Mouse (Mus musculus) forelimb bud, embryonic 11.5 days (tissue): ENCODE results near the gene Plekha4.
"Not testable (repeated sequence)": the region's sequence is repeated elsewhere in the genome, so short reads cannot be mapped to it uniquely, and the experiment has no call there.

Experiments used
- DNase-seq: peaks from one replicate; pipeline ENCODE4 v3.0.0-alpha.2; 2012; ENCODE audit warnings: low read depth, low spot score

Gene Plekha4

GRCm38 (mm10) chr7:45525809-45526473 is at the start of gene Plekha4, which contains the start of gene Ppp1r15a:
Plekha4 (plus strand) TSS chr7:45526330.
Ppp1r15a (minus strand) TSS chr7:45526268.
- peak; percentile 97 for DNase-seq

DNA sequence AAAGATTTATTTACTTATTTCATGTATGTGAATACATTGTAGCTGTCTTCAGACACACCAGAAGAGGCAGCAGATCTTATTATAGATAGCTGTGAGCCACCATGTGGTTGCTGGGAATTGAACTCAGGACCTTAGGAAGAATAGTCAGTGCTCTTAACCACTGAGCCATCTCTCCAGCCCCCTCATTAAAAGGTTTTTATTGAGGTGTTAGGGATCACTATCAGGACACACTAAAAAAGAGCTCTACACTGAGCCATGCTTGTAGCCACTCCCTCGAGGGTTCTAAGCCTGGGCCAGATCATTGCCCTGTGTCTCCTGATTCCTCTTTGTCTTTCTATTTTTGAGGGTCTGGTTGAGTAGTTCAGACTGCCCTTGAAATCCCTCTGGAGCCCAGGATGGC is 49.7 kb upstream of the Plekha4 start:
- DNase-seq: no peak

DNA sequence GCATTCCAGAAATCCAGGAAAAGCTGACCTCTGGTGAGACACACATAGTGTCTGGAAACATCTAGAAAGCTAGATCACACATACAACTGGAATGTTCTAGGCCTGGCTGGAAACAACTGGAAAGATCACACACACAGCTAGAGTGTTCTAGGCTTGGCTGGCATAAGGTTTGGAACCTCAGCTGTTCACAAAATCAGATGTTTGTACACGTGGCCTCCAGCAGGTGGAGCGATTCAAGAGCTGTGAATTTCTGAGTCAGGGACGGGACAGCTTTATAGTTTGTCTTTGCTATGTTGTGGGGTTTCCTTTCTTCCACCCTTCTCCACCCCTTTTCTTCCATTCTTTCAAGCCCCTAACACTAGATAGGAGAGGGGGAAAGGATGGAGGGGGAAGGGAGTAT is 49.1 kb upstream of the Plekha4 start:
- DNase-seq: peak; percentile 56

GRCm38 (mm10) chr7:45478774-45479173 is 47.4 kb upstream of the Plekha4 start:
- no peak for DNase-seq

DNA sequence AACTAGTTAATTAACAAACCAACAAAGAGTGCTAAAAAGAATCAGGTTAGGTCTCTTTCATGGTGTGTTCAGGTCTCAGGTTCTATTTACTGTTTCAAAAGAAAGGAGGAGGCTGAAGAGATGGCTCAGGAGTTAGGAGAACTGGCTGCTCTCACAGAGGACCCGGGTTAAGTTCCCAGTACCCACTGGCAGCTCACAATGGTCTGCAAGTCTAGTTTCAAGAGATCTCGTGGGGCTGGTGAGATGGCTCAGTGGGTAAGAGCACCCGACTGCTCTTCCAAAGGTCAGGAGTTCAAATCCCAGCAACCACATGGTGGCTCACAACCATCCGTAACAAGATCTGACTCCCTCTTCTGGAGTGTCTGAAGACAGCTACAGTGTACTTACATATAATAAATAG is 45.8 kb upstream of the Plekha4 start:
- not testable (repeated sequence) for DNase-seq

GRCm38 (mm10) chr7:45481374-45481927 is 44.7 kb upstream of the Plekha4 start, which contains the start of gene Tulp2:
Tulp2 (plus strand) TSS chr7:45481877.
- DNase-seq: no peak

DNA sequence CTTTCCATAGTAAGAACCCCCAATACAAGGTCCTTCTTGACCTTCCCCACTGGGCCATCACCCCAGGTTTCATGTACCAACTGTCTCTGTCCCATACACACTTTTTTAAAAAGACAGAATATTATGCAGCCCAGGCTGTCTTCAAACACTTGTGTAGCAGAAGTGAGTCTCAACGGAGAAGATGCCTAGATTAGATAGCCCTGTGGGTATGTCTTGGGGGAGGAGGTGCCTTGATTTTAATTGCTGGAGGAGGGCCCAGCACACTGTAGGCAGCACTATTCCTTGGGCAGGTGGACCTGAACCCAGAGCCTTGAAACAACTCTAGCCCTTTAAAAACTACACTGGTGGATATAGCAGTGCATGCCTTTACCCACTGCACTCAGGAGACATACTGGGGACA is 44.0 kb upstream of the Plekha4 start:
- DNase-seq: no peak

- DNase-seq: not testable (repeated sequence)
These were observed 41.1 kb upstream of the Plekha4 start for GRCm38 (mm10) chr7:45484985-45485384.

DNA sequence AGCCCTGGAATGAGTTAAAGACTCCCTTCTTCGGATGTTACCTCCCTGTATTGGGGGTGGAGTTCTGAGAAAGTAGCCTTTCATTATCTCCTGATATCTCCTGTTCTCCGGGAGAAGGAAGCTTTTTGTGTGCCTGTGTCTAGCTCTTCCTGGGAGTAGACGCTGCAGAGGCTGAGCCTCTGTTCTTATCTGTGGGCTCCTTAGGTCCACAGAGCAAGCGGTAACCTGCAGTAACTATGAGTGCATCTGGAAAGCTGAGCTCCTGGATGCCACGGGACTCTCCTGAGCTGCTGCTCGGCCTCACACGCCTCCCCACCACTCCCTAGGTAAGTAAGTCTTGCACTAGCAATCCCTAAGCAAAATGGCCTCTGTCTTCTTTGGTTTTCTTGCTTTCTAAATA is 40.0 kb upstream of the Plekha4 start:
- no peak for DNase-seq

GRCm38 (mm10) chr7:45486761-45487415 is 39.2 kb upstream of the Plekha4 start, which contains the start of gene Gm45808:
Gm45808 (minus strand) TSS chr7:45486811.
- DNase-seq: no peak

DNA sequence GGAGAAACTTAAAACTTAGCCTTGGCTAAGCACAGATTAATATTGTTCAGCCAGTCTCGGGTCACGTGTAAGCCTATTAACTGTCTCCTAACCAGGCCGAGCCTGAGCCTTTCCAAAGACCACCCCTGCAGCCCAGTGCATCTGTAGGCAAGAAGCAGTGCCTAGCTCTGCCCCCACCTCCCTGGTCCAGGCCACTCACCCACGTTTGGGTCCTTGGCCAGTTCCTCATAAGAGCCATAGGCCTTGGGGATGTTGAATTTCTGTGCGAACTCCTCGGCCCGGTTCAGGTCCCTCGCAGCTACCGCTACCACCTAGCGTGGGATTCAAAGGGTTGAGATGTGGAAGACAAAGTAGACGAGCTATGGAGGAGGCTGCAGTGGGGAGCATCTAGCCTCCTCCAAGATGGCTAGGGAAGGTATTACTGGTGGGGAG is 38.3 kb upstream of the Plekha4 start:
- DNase-seq: no peak

DNA sequence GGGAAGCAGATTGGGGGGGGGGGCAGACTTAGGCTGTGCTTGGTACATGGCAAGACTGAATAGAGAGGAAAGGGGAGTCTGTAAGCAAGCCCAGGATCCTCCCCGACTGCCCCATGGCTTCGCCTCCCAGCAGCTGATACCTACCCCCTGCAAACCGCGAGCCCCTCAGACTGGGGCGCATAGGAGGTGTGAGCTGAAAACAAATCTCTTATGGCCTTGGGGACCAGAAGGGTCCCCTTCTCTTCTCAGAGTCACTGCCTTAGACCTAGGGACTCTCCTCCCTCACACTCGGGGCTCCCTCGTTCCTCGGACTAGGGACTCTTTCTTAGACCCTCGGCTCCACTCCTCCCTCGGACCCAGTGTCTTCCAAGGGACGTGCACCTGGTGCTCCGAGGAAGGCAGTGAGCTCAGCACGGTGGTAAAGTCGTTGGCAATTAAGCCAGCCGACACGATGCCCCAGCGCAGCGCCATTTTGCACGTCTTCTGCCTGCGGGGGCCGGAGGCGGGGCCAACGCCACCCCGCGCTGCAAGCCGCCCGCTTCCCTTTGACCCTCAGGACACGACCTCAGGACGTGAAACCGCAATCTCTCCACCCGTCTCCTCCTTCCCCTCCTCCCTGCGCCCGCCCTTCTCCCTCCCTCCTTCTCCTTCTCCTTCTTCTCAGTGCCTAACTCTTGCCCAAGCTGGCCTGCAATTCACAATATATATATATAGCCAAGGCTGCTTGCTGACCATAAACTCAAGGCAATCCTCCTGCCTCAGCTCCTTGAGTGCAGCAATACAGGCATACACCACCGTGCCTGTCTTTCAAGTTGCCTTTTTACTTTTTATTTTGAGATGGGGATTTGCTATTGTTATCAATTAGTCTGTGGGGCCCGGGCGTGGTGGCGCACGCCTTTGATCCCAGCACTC is 37.6 kb upstream of the Plekha4 start, which contains the start of gene Dhdh:
Dhdh (minus strand) TSS at position 513 of the 912 bp plus-strand sequence.
- no peak for DNase-seq

GRCm38 (mm10) chr7:45489578-45489977 is 36.6 kb upstream of the Plekha4 start:
- no peak for DNase-seq

DNA sequence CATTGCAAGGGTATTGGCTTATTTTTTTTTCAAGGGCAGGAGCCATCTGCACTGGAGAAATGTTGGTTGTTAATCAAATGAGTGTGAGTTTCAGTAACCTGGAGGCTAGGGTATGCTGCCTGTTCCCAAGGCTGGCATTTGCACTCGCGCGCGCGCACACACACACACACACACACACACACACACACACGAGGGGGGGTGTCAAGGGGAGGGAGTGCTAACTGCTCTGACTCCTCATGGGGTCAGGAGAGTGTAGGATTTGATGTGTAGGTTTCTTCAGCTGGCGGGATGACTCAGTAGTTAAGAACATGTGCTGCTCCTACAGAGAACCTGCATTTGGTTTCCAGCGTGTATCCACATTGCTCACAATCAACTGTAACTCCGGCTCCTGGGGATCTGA is 35.3 kb upstream of the Plekha4 start:
- DNase-seq: no peak

GRCm38 (mm10) chr7:45491264-45491663 is 34.9 kb upstream of the Plekha4 start:
- no peak for DNase-seq

DNA sequence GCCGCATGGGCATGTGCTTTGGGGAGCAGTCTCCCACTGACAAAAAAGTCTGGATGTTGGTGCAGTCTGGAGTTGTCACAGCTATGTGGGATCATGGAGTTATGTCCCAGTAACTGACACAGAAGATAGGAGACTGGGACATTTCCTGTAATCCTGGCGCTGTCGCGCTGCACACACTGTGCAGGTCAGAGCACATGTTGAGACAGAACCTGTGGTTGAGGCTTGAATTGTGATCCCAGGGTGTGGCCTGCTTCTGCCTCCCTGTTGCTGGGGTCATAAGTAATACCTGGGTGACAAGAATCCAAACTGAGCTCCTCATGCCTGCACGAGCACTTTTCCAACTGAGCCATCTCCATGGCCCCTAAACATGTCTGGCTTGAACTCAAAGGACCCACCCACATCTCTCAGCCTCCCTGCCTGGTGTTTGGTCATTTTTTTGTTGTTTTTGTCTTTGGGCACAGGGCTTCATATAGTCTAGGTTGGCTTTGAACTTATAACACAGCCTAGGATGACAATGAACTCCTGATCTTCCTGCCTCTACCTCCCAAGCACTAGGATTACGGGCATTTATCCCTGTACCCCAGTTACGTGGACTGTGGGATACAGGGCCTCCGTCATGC is 33.8 kb upstream of the Plekha4 start:
- no peak for DNase-seq

DNA sequence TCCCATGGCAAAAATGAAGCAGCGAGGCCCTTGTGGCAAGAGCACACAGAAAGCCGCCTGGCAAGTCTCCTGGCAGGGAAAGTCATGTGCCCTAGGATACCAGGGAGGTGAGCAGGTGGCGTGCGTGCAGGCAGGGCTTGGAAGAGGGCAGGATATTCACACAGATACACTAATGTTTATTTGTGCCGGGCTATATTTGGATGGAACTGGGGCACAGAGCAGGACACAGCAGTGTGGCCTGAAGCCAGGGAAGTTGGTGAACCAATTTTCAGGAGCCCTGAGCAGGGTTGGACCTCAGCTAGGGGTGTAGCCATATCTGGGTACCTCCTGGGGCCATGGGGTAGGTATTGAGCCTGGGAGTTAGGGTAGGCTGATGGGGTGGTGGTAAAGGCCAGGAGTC is 33.2 kb upstream of the Plekha4 start:
- DNase-seq: no peak

DNA sequence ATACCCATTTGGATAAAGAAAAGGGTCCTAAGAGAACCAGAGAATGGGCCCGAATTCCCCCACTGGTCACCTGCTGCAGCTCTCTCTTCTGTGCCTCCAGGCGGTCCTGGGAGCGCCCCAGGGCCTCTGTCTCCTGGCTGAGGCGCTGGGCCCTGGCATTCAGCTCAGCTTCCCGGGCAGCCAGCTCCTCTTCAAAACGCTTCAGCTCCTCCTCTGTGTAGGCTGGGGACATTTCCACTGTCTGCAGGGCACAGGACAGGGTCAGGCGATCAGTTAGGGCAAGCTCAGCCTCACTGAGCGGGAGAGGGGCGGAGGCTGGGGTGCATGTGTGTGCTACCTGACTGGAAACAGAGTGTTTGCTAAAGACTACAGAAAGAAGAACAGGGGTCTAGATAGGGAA is 31.6 kb upstream of the Plekha4 start:
- no peak for DNase-seq

DNA sequence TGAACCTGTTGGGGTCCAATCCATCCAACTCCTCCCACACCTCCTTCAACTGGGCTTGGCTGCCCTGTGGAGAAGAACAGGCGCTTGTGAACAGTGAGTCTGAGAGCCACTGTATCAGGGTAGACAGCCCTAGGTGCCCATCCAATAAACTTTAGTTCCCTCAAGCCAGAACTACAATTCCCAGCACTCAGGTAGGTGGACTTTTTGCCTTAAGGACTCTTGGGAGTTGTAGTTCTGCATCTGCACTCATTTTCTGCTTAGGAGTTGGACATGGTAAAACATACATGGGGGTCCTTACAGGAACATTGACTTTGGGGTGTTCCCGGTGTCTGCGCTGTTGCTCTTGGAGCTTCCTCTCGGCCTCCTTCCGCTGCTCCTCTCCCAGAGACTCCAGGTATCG is 27.7 kb upstream of the Plekha4 start:
- no peak for DNase-seq

DNA sequence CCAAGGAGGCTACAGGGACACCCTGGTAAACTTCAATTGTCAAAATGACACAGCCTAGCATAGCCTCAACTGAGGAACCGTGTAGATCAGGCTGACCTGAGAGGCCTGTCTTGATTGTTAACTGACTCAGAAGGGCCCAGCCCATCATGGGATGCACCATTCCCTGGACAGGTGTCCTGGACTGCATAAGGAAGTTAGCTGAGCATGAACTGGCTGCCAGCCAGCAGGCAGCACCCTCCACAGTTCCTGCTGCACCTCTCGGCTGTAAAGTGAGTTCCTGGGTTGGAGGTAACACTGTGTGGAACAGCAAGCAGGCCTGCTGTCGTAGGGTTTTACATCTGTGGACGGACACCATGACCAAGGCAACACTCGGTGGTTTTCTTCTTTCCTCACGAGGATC is 18.5 kb upstream of the Plekha4 start:
- DNase-seq: no peak

- DNase-seq: no peak
These were observed 17.6 kb upstream of the Plekha4 start for GRCm38 (mm10) chr7:45508561-45508960.
